Mouse (Mus musculus): Measurements from ENCODE around the gene Vmn1r205. TPM values are rescaled to one million over a fixed set of nuclear protein-coding genes. Genes with fewer than 3 reads are reported as not detected.
"Not testable (repeated sequence)": the region's sequence is repeated elsewhere in the genome, so short reads cannot be mapped to it uniquely, and the experiment has no call there.

Vmn1r205 gene
- not detected in 2 replicates for polyA plus RNA-seq (2016; fragmentation: Nextera tagmentation; extraction: Ambion mirVana)

GRCm38 (mm10) chr13:22592900-22593299, at the start of gene Vmn1r205:
Gene Vmn1r205 (minus strand): TSS chr13:22593000.
- ATAC-seq, result no peak
- H3K27me3 ChIP-seq (replicated peaks), result no peaks in the 10 kb centered on the region
- H3K27ac ChIP-seq, result no peak within 1 kb of the TSS
- H3K4me2 ChIP-seq, result no peak within 1 kb of the TSS
- H3K9me3 ChIP-seq (replicated peaks), result no peaks in the 10 kb centered on the region
- H3K9ac ChIP-seq, result no peak within 1 kb of the TSS
- H3K4me1 ChIP-seq, result no peaks in the 10 kb centered on the region
- no peak within 1 kb of the TSS for H3K4me3 ChIP-seq
- H3K36me3 ChIP-seq, result no peaks in the 10 kb centered on the region
- 57% methylated on average over 3 of the region's 3 CpGs for WGBS (ENCODE audit: insufficient replicate concordance)

GRCm38 (mm10) chr13:22624151-22624550, 31.4 kb upstream of the Vmn1r205 start, which contains the start of gene Vmn1r206:
Gene Vmn1r206 (minus strand): TSS chr13:22624251.
- not testable (repeated sequence) for H3K4me2 ChIP-seq; ATAC-seq; H3K36me3 ChIP-seq; H3K4me3 ChIP-seq; H3K27me3 ChIP-seq (replicated peaks); H3K27ac ChIP-seq; H3K9me3 ChIP-seq (replicated peaks); H3K4me1 ChIP-seq; H3K9ac ChIP-seq

- not testable (repeated sequence) for H3K4me2 ChIP-seq; H3K36me3 ChIP-seq; H3K4me1 ChIP-seq; H3K27ac ChIP-seq; H3K9ac ChIP-seq; ATAC-seq; H3K9me3 ChIP-seq (replicated peaks); H3K4me3 ChIP-seq; H3K27me3 ChIP-seq (replicated peaks)
- WGBS (ENCODE audit: insufficient replicate concordance), result 58% methylated on average over 14 of the region's 14 CpGs
Observed at GRCm38 (mm10) chr13:22583336-22583735, 9.5 kb downstream of the Vmn1r205 start.

- 59% methylated on average over 3 of the region's 3 CpGs for WGBS (ENCODE audit: insufficient replicate concordance)
- not testable (repeated sequence) for ATAC-seq; H3K27me3 ChIP-seq (replicated peaks); H3K9ac ChIP-seq; H3K36me3 ChIP-seq; H3K4me2 ChIP-seq; H3K4me1 ChIP-seq; H3K9me3 ChIP-seq (replicated peaks); H3K4me3 ChIP-seq; H3K27ac ChIP-seq
Observed at GRCm38 (mm10) chr13:22574911-22575310, 17.9 kb downstream of the Vmn1r205 start.

- not testable (repeated sequence) for H3K36me3 ChIP-seq; H3K4me3 ChIP-seq; H3K27me3 ChIP-seq (replicated peaks); H3K9ac ChIP-seq; H3K27ac ChIP-seq; H3K4me1 ChIP-seq; ATAC-seq; H3K4me2 ChIP-seq; H3K9me3 ChIP-seq (replicated peaks)
- 42% methylated on average over 1 of the region's 1 CpGs for WGBS (ENCODE audit: insufficient replicate concordance)
Observed at GRCm38 (mm10) chr13:22552898-22553297, 39.9 kb downstream of the Vmn1r205 start, which contains the start of gene Vmn1r204. Gene Vmn1r204 (plus strand): TSS chr13:22553198.

Other genes with a start within 250 kb of the Vmn1r205 start
- gene Vmn1r198, start 242.6 kb downstream of the Vmn1r205 start, polyA plus RNA-seq (2016; fragmentation: Nextera tagmentation; extraction: Ambion mirVana), result not detected in 2 replicates
- gene Vmn1r199, start 213.2 kb downstream of the Vmn1r205 start, polyA plus RNA-seq (2016; fragmentation: Nextera tagmentation; extraction: Ambion mirVana), result not detected in 2 replicates
- gene Vmn1r200, start 202.6 kb downstream of the Vmn1r205 start, polyA plus RNA-seq (2016; fragmentation: Nextera tagmentation; extraction: Ambion mirVana), result not detected in 2 replicates
- not detected in 2 replicates for gene Vmn1r201, start 121.1 kb downstream of the Vmn1r205 start, polyA plus RNA-seq (2016; fragmentation: Nextera tagmentation; extraction: Ambion mirVana)
- not detected in 2 replicates for gene Vmn1r202, start 87.6 kb downstream of the Vmn1r205 start, polyA plus RNA-seq (2016; fragmentation: Nextera tagmentation; extraction: Ambion mirVana)
- gene Vmn1r203, start 74.9 kb downstream of the Vmn1r205 start, polyA plus RNA-seq (2016; fragmentation: Nextera tagmentation; extraction: Ambion mirVana), result not detected in 2 replicates
- not detected in 2 replicates for gene Vmn1r204, start 39.8 kb downstream of the Vmn1r205 start, polyA plus RNA-seq (2016; fragmentation: Nextera tagmentation; extraction: Ambion mirVana)
- gene Vmn1r206, start 31.3 kb upstream of the Vmn1r205 start, polyA plus RNA-seq (2016; fragmentation: Nextera tagmentation; extraction: Ambion mirVana), result not detected in 2 replicates
- gene Vmn1r207-ps, start 136.6 kb upstream of the Vmn1r205 start, polyA plus RNA-seq (2016; fragmentation: Nextera tagmentation; extraction: Ambion mirVana), result not detected in 2 replicates
- not detected in 2 replicates for gene Vmn1r208, start 184.4 kb upstream of the Vmn1r205 start, polyA plus RNA-seq (2016; fragmentation: Nextera tagmentation; extraction: Ambion mirVana)
- gene Vmn1r209, start 216.7 kb upstream of the Vmn1r205 start, polyA plus RNA-seq (2016; fragmentation: Nextera tagmentation; extraction: Ambion mirVana), result not detected in 2 replicates
- not detected in 2 replicates for gene Vmn1r210, start 238.3 kb upstream of the Vmn1r205 start, polyA plus RNA-seq (2016; fragmentation: Nextera tagmentation; extraction: Ambion mirVana)